Mouse (Mus musculus): ENCODE measurements around the gene Sparc.

GRCm38 (mm10) chr11:55380908-55381307 lies 42.1 kb downstream of the Sparc start:
- TF ChIP-seq CTCF (IDR thresholded peaks at IDR 0.05; ENCODE audit: low read depth, low read length) (no peak), POLR2A (IDR thresholded peaks at IDR 0.05; ENCODE audit: borderline replicate concordance, low read depth, low read length) (no peak)

Measured in bone marrow macrophage, adult 2 months (primary cell).